Mouse (Mus musculus) liver, embryonic 14.5 days (tissue): ENCODE measurements around the gene Sigmar1.
"Not testable (repeated sequence)": the region's sequence is repeated elsewhere in the genome, so short reads cannot be mapped to it uniquely, and the experiment has no call there.

Source experiments
- CTCF ChIP-seq: IDR thresholded peaks from 2 replicates; pipeline ENCODE4 v1.5.1; 2016; ENCODE audit warnings: antibody characterized with exemption, low read depth, control low read depth
- EP300 ChIP-seq: IDR thresholded peaks from 2 replicates; pipeline ENCODE4 v1.6.1; 2016; ENCODE audit warnings: antibody characterized with exemption, low read depth

- not testable (repeated sequence) for TF ChIP-seq CTCF, EP300
Observed at GRCm38 (mm10) chr4:41762688-41763114, 6.7 kb upstream of the Sigmar1 start.
